Mouse (Mus musculus): ENCODE data around the gene E330034G19Rik.

- 0 out of 4 replicates have a peak, but pooled peaks of 1 of the 2 experiments have one; percentile 5 for TF ChIP-seq CTCF (conservative IDR thresholded peaks at IDR 0.05 in 1 of 2, IDR thresholded peaks at IDR 0.05 in 1 of 2; ENCODE audit: low read depth in 2 of 2, low read length in 2 of 2)
- TF ChIP-seq POLR2A (IDR thresholded peaks at IDR 0.05; ENCODE audit: low read depth, low read length), result no peak
- no peak for TF ChIP-seq HCFC1 (IDR thresholded peaks at IDR 0.05; ENCODE audit: low read depth, low read length)
- TF ChIP-seq E2F4 (IDR thresholded peaks at IDR 0.05; ENCODE audit: insufficient replicate concordance, low read depth, low read length), result no peak
- no peak for TF ChIP-seq MYC (IDR thresholded peaks at IDR 0.05; ENCODE audit: low read depth, low read length)
- no peak for TF ChIP-seq MAX (IDR thresholded peaks at IDR 0.05; ENCODE audit: low read length)
- TF ChIP-seq NRF1 (IDR thresholded peaks at IDR 0.05; ENCODE audit: low read depth, low read length), result no peak
Measured at GRCm38 (mm10) chr14:24281278-24281677, 11.7 kb upstream of the E330034G19Rik start.

Data from CH12.LX (cell line).